Mouse (Mus musculus): ENCODE measurements at regions not wholly inside any gene's neighbourhood (a gene's known extent, or its start where the extent isn't known, plus 50 kb on each side); places are given as distances from the start of the nearest gene placed in this dataset.
A peak's percentile ranks its signal among the peaks of the same experiment; 100 is the strongest.

GRCm38 (mm10) chr2:9267675-9268074 is 613.4 kb upstream of the 4930412O13Rik start:
- DNase-seq (ENCODE audit: low spot score in 2 of 2): no peak

- DNase-seq (ENCODE audit: low spot score in 2 of 2): no peak
These were observed 597.6 kb upstream of the 4930412O13Rik start for GRCm38 (mm10) chr2:9283441-9283840.

GRCm38 (mm10) chr2:9285800-9286199 is 595.3 kb upstream of the 4930412O13Rik start:
- DNase-seq (ENCODE audit: low spot score in 2 of 2): no peak

- no peak for DNase-seq (ENCODE audit: low spot score in 2 of 2)
These were observed 594.0 kb upstream of the 4930412O13Rik start for GRCm38 (mm10) chr2:9287077-9287476.

GRCm38 (mm10) chr2:9287623-9288022 is 593.4 kb upstream of the 4930412O13Rik start:
- no peak for DNase-seq (ENCODE audit: low spot score in 2 of 2)

GRCm38 (mm10) chr2:9331630-9332352 is 549.3 kb upstream of the 4930412O13Rik start:
- DNase-seq (ENCODE audit: low spot score in 2 of 2): peak; percentile 19 to 31

GRCm38 (mm10) chr2:9348982-9349381 is 532.1 kb upstream of the 4930412O13Rik start:
- no peak for DNase-seq (ENCODE audit: low spot score in 2 of 2)

GRCm38 (mm10) chr2:9349994-9350393 is 531.1 kb upstream of the 4930412O13Rik start:
- DNase-seq (ENCODE audit: low spot score in 2 of 2): no peak

- DNase-seq (ENCODE audit: low spot score in 2 of 2): no peak
These were observed 528.9 kb upstream of the 4930412O13Rik start for GRCm38 (mm10) chr2:9352190-9352589.

GRCm38 (mm10) chr2:9360020-9360419 is 521.0 kb upstream of the 4930412O13Rik start:
- DNase-seq (ENCODE audit: low spot score in 2 of 2): no peak

- no peak for DNase-seq (ENCODE audit: low spot score in 2 of 2)
These were observed 513.1 kb upstream of the 4930412O13Rik start for GRCm38 (mm10) chr2:9367801-9368584.

GRCm38 (mm10) chr2:9369572-9369971 is 511.5 kb upstream of the 4930412O13Rik start:
- peak in 1 of 2 experiments; percentile 23 for DNase-seq (ENCODE audit: low spot score in 2 of 2)

- DNase-seq (ENCODE audit: low spot score in 2 of 2): no peak
These were observed 494.5 kb upstream of the 4930412O13Rik start for GRCm38 (mm10) chr2:9386566-9386965.

- no peak for DNase-seq (ENCODE audit: low spot score in 2 of 2)
These were observed 493.0 kb upstream of the 4930412O13Rik start for GRCm38 (mm10) chr2:9388058-9388457.

GRCm38 (mm10) chr2:9395379-9395999 is 485.6 kb upstream of the 4930412O13Rik start:
- no peak for DNase-seq (ENCODE audit: low spot score in 2 of 2)

GRCm38 (mm10) chr2:9401461-9401860 is 479.6 kb upstream of the 4930412O13Rik start:
- DNase-seq (ENCODE audit: low spot score in 2 of 2): no peak

GRCm38 (mm10) chr2:9402281-9402680 is 478.8 kb upstream of the 4930412O13Rik start:
- DNase-seq (ENCODE audit: low spot score in 2 of 2): no peak

GRCm38 (mm10) chr2:9409075-9409474 is 472.0 kb upstream of the 4930412O13Rik start:
- DNase-seq (ENCODE audit: low spot score in 2 of 2): no peak

- DNase-seq (ENCODE audit: low spot score in 2 of 2): no peak
These were observed 458.4 kb upstream of the 4930412O13Rik start for GRCm38 (mm10) chr2:9422686-9423085.

- no peak for DNase-seq (ENCODE audit: low spot score in 2 of 2)
These were observed 457.5 kb upstream of the 4930412O13Rik start for GRCm38 (mm10) chr2:9423534-9423933.

GRCm38 (mm10) chr2:9433110-9433940 is 447.7 kb upstream of the 4930412O13Rik start:
- peak; percentile 16 to 25 for DNase-seq (ENCODE audit: low spot score in 2 of 2)
